Comparison of ENCODE assay signal across 1 mouse cellular context in genomic region chr5:140517921-140518230, GRCm38 (mm10).
A peak's percentile ranks its signal among the peaks of the same experiment; 100 is the strongest.
TF ChIP-seq lines count a peak whose summit lies in the region.

No protein-coding gene starts in this region.

TF ChIP-seq in CH12.LX, 34 proteins besides CTCF, POLR2A, EP300 and RAD21 (continued from another document):
- TF ChIP-seq IRF4 (IDR thresholded peaks at IDR 0.05; ENCODE audit: low read depth, low read length) (peak; percentile 99), NRF1 (IDR thresholded peaks at IDR 0.05; ENCODE audit: low read depth, low read length) (no peak), BHLHE40 (IDR thresholded peaks at IDR 0.05; ENCODE audit: low read depth, low read length) (peak; percentile 67), ETS1 (conservative IDR thresholded peaks at IDR 0.05; ENCODE audit: low read depth, low read length) (peak; percentile 86), MYC (IDR thresholded peaks at IDR 0.05; ENCODE audit: low read depth, low read length) (no peak), MEF2A (IDR thresholded peaks at IDR 0.05; ENCODE audit: borderline replicate concordance, low read depth, low read length) (peak; percentile 79; the same call in 1 of the 2 replicates), MXI1 (IDR thresholded peaks at IDR 0.05; ENCODE audit: low read depth, low read length) (peak; percentile 70)
